Mouse (Mus musculus) kidney, embryonic 15.5 days (tissue): Measurements from ENCODE around the gene Gli2. TPM values are rescaled to one million over a fixed set of nuclear protein-coding genes. Genes with fewer than 3 reads are reported as not detected.

Source experiments
- ATAC-seq: fragments of 200-750 bp; cut with Nextera tagmentation; replicated peaks from 2 replicates; pipeline ENCODE4 v1.8.0; 2017; ENCODE audit warnings: moderate TSS enrichment; ENCODE audit not compliant: low FRiP score
- H3K27ac ChIP-seq: fragments of 300-500 bp; sonication (generic); 2 replicates; pipeline ENCODE4 v1.5.1; 2015; ENCODE audit warnings: mild to moderate bottlenecking, inconsistent platforms
- H3K27me3 ChIP-seq: fragments of 300-500 bp; sonication (generic); 2 replicates; pipeline ENCODE4 v1.6.1; 2015; ENCODE audit warnings: inconsistent platforms
- H3K36me3 ChIP-seq: fragments of 300-500 bp; sonication (generic); 2 replicates; pipeline ENCODE4 v1.6.1; 2015; ENCODE audit warnings: inconsistent platforms
- H3K4me1 ChIP-seq: fragments of 300-500 bp; sonication (generic); 2 replicates; pipeline ENCODE4 v1.6.1; 2015; ENCODE audit warnings: inconsistent platforms
- H3K4me2 ChIP-seq: fragments of 300-500 bp; sonication (generic); 2 replicates; pipeline ENCODE4 v1.6.1; 2015; ENCODE audit warnings: moderate library complexity, mild to moderate bottlenecking, inconsistent platforms
- H3K4me3 ChIP-seq: fragments of 300-500 bp; sonication (generic); replicated peaks from 2 replicates; pipeline ENCODE4 v1.5.1; 2015; ENCODE audit warnings: mild to moderate bottlenecking, inconsistent platforms
- H3K9ac ChIP-seq: fragments of 300-500 bp; sonication (generic); 2 replicates; pipeline ENCODE4 v1.6.1; 2015; ENCODE audit warnings: mild to moderate bottlenecking, inconsistent platforms
- H3K9me3 ChIP-seq: fragments of 300-500 bp; sonication (generic); replicated peaks from 2 replicates; pipeline ENCODE4 v1.6.1; 2016; ENCODE audit warnings: inconsistent platforms
- WGBS: fragments of 180-500 bp; shearing (Covaris S2); methylation state at CpG from one replicate; pipeline ENCODE4 v1.1.7; 2015; ENCODE audit warnings: mixed read lengths; 5-methylcytosine and 5-hydroxymethylcytosine counted together
- polyA plus RNA-seq: library from polyadenylated mRNA; unstranded; fragments of >200 nt; fragmentation: Nextera tagmentation; extraction: Ambion mirVana; gene quantifications from 2 replicates; pipeline ENCODE4 v1.2.1, GENCODE M21; 2015

Gene Gli2
- polyA plus RNA-seq, 1 experiment from 2014 or later = 6.5 TPM

GRCm38 (mm10) chr1:118907574-118907973 is 145.8 kb downstream of the Gli2 start:
- Histone ChIP-seq H3K27me3 (no peaks in the 10 kb centered on the region), H3K4me2 (no peak overlapping the region), H3K36me3 (no peaks in the 10 kb centered on the region), H3K27ac (no peak overlapping the region), H3K4me3 (no peak overlapping the region), H3K4me1 (peaks cover 34% of the 10 kb centered on the region), H3K9ac (no peak overlapping the region), H3K9me3 (no peaks in the 10 kb centered on the region)
- WGBS = 60% methylated on average over 9 of the region's 9 CpGs
- ATAC-seq = no peak

- Histone ChIP-seq H3K27me3 (peaks cover 6% of the 10 kb centered on the region; the same call in 1 of the 2 replicates), H3K4me2 (no peak overlapping the region)
Observed at GRCm38 (mm10) chr1:118905319-118905718, 148.1 kb downstream of the Gli2 start.

GRCm38 (mm10) chr1:118904909-118905308 is 148.5 kb downstream of the Gli2 start:
- Histone ChIP-seq H3K9ac (no peak overlapping the region), H3K36me3 (no peaks in the 10 kb centered on the region), H3K4me3 (no peak overlapping the region), H3K9me3 (no peaks in the 10 kb centered on the region), H3K27ac (no peak overlapping the region), H3K4me2 (no peak overlapping the region), H3K4me1 (peaks cover 47% of the 10 kb centered on the region), H3K27me3 (peaks cover 7% of the 10 kb centered on the region; the same call in 1 of the 2 replicates)
- ATAC-seq = no peak
- 50% methylated on average over 9 of the region's 9 CpGs for WGBS

More at GRCm38 (mm10) chr1:118905319-118905718, 148.1 kb downstream of the Gli2 start:
- no peak for ATAC-seq
- H3K4me1 ChIP-seq = peaks cover 47% of the 10 kb centered on the region
- no peak overlapping the region for H3K9ac ChIP-seq
- no peaks in the 10 kb centered on the region for H3K9me3 ChIP-seq
- no peaks in the 10 kb centered on the region for H3K36me3 ChIP-seq
- WGBS = 85% methylated on average over 5 of the region's 5 CpGs
- H3K27ac ChIP-seq = no peak overlapping the region
- no peak overlapping the region for H3K4me3 ChIP-seq

GRCm38 (mm10) chr1:118904431-118904830 is 149.0 kb downstream of the Gli2 start:
- WGBS = 52% methylated on average over 3 of the region's 3 CpGs
- no peak overlapping the region for H3K4me2 ChIP-seq
- H3K27ac ChIP-seq = no peak overlapping the region
- ATAC-seq = no peak
- no peak overlapping the region for H3K4me3 ChIP-seq
- H3K9me3 ChIP-seq = no peaks in the 10 kb centered on the region
- peaks cover 47% of the 10 kb centered on the region for H3K4me1 ChIP-seq
- no peak overlapping the region for H3K9ac ChIP-seq
- no peaks in the 10 kb centered on the region for H3K36me3 ChIP-seq
- H3K27me3 ChIP-seq = peaks cover 8% of the 10 kb centered on the region; the same call in 1 of the 2 replicates

- Histone ChIP-seq H3K36me3 (no peaks in the 10 kb centered on the region), H3K9me3 (no peaks in the 10 kb centered on the region), H3K9ac (no peak overlapping the region), H3K4me1 (peaks cover 42% of the 10 kb centered on the region), H3K27ac (no peak overlapping the region), H3K27me3 (peaks cover 8% of the 10 kb centered on the region; the same call in 1 of the 2 replicates), H3K4me2 (no peak overlapping the region), H3K4me3 (no peak overlapping the region)
- ATAC-seq = no peak
- 96% methylated on average over 3 of the region's 3 CpGs for WGBS
Observed at GRCm38 (mm10) chr1:118903742-118904141, 149.7 kb downstream of the Gli2 start.

GRCm38 (mm10) chr1:118901868-118902586 is 151.4 kb downstream of the Gli2 start:
- 17% methylated on average over 8 of the region's 8 CpGs for WGBS
- H3K27ac ChIP-seq = no peak overlapping the region
- peak; percentile 89 for ATAC-seq

GRCm38 (mm10) chr1:118898351-118898750 is 155.1 kb downstream of the Gli2 start:
- Histone ChIP-seq H3K4me2 (no peak overlapping the region), H3K9me3 (no peaks in the 10 kb centered on the region), H3K4me1 (peaks cover 22% of the 10 kb centered on the region), H3K36me3 (no peaks in the 10 kb centered on the region), H3K27ac (no peak overlapping the region), H3K27me3 (peaks cover 8% of the 10 kb centered on the region; the same call in 1 of the 2 replicates), H3K9ac (no peak overlapping the region), H3K4me3 (no peak overlapping the region)
- ATAC-seq = no peak
- WGBS = 78% methylated on average over 3 of the region's 3 CpGs

More at GRCm38 (mm10) chr1:118901868-118902586, 151.4 kb downstream of the Gli2 start:
- H3K9ac ChIP-seq = no peak overlapping the region
- H3K27me3 ChIP-seq = peaks cover 8% of the 10 kb centered on the region; the same call in 1 of the 2 replicates
- no peak overlapping the region for H3K4me3 ChIP-seq
- H3K4me1 ChIP-seq = peaks cover 28% of the 10 kb centered on the region
- no peak overlapping the region for H3K4me2 ChIP-seq
- no peaks in the 10 kb centered on the region for H3K9me3 ChIP-seq
- H3K36me3 ChIP-seq = no peaks in the 10 kb centered on the region

- Histone ChIP-seq H3K36me3 (no peaks in the 10 kb centered on the region), H3K27me3 (0 out of 2 replicates have a peak, but pooled peaks cover 2% of the 10 kb centered on the region), H3K27ac (no peak overlapping the region), H3K9ac (no peak overlapping the region), H3K4me1 (peaks cover 8% of the 10 kb centered on the region), H3K4me3 (no peak overlapping the region), H3K9me3 (no peaks in the 10 kb centered on the region), H3K4me2 (no peak overlapping the region)
- 73% methylated on average over 9 of the region's 9 CpGs for WGBS
- no peak for ATAC-seq
Observed at GRCm38 (mm10) chr1:118895026-118895762, 158.2 kb downstream of the Gli2 start.

- H3K4me3 ChIP-seq = no peak overlapping the region
- H3K9me3 ChIP-seq = no peaks in the 10 kb centered on the region
- no peak for ATAC-seq
- peaks cover 4% of the 10 kb centered on the region; the same call in 1 of the 2 replicates for H3K27me3 ChIP-seq
- 64% methylated on average over 5 of the region's 5 CpGs for WGBS
- no peak overlapping the region for H3K4me2 ChIP-seq
- H3K36me3 ChIP-seq = 0 out of 2 replicates have a peak, but pooled peaks cover 2% of the 10 kb centered on the region
- H3K9ac ChIP-seq = no peak overlapping the region
- peaks cover 11% of the 10 kb centered on the region for H3K4me1 ChIP-seq
- H3K27ac ChIP-seq = no peak overlapping the region
Observed at GRCm38 (mm10) chr1:118891395-118891794, 162.0 kb downstream of the Gli2 start.

- no peak overlapping the region for H3K4me2 ChIP-seq
- 43% methylated on average over 14 of the region's 14 CpGs for WGBS
- no peaks in the 10 kb centered on the region for H3K9me3 ChIP-seq
- peaks cover 11% of the 10 kb centered on the region for H3K4me1 ChIP-seq
- H3K27ac ChIP-seq = no peak overlapping the region
- 0 out of 2 replicates have a peak, but pooled peaks cover 3% of the 10 kb centered on the region for H3K36me3 ChIP-seq
- H3K27me3 ChIP-seq = peaks cover 6% of the 10 kb centered on the region; the same call in 1 of the 2 replicates
- no peak overlapping the region for H3K9ac ChIP-seq
- no peak for ATAC-seq
- no peak overlapping the region for H3K4me3 ChIP-seq
Observed at GRCm38 (mm10) chr1:118890125-118890875, 163.1 kb downstream of the Gli2 start.

GRCm38 (mm10) chr1:118880781-118881247 is 172.6 kb downstream of the Gli2 start:
- Histone ChIP-seq H3K27ac (no peak overlapping the region), H3K4me1 (peaks cover 34% of the 10 kb centered on the region), H3K9me3 (no peaks in the 10 kb centered on the region), H3K27me3 (0 out of 2 replicates have a peak, but pooled peaks cover 14% of the 10 kb centered on the region), H3K4me2 (no peak overlapping the region), H3K36me3 (no peaks in the 10 kb centered on the region), H3K4me3 (no peak overlapping the region), H3K9ac (no peak overlapping the region)
- ATAC-seq = peak; percentile 47; the same call in 1 of the 2 replicates
- WGBS = 21% methylated on average over 7 of the region's 7 CpGs
